Mouse (Mus musculus) G1E (cell line): Measurements from ENCODE around the gene Lect2. TPM values are rescaled to one million over a fixed set of nuclear protein-coding genes. Genes with fewer than 3 reads are reported as not detected.

ENCODE experiments used
- ATAC-seq: 2 replicates; pipeline ENCODE4 v1.8.0; 2016; ENCODE audit warnings: mild to moderate bottlenecking; ENCODE audit not compliant: insufficient number of reproducible peaks, poor library complexity, low FRiP score, severe bottlenecking; ENCODE audit errors: extremely low read depth
- DNase-seq: peaks from one replicate; pipeline ENCODE4 v3.0.0; 2012; ENCODE audit warnings: low spot score
- H3K27me3 ChIP-seq: 2 replicates; pipeline ENCODE4 v1.6.1; 2012; ENCODE audit warnings: mild to moderate bottlenecking, low read length, inconsistent platforms; ENCODE audit not compliant: insufficient read depth
- H3K36me3 ChIP-seq: replicated peaks from 2 replicates; pipeline ENCODE3; 2012; ENCODE audit warnings: mild to moderate bottlenecking, inconsistent platforms
- H3K4me1 ChIP-seq: 2 replicates; pipeline ENCODE4 v1.6.1; 2012; ENCODE audit warnings: low read depth, low read length, inconsistent platforms, mixed read lengths; ENCODE audit not compliant: insufficient read depth
- H3K4me3 ChIP-seq: 2 replicates; pipeline ENCODE4 v1.5.1; 2012; ENCODE audit warnings: low read depth, mild to moderate bottlenecking, inconsistent platforms, low read length, moderate library complexity, mixed read lengths
- H3K9me3 ChIP-seq: replicated peaks from 2 replicates; pipeline ENCODE4 v1.6.1; 2012; ENCODE audit warnings: inconsistent platforms
- CTCF ChIP-seq: IDR thresholded peaks from 2 replicates; pipeline ENCODE4 v1.5.1; 2012; ENCODE audit warnings: low read depth, low read length, inconsistent platforms, mixed read lengths
- GATA1 ChIP-seq: IDR thresholded peaks from 2 replicates; pipeline ENCODE4 v1.6.1; 2012; ENCODE audit warnings: borderline replicate concordance, low read length, inconsistent platforms, mixed read lengths
- GATA2 ChIP-seq: IDR thresholded peaks from 2 replicates; pipeline ENCODE4 v1.6.1; 2012; ENCODE audit warnings: low read depth, low read length, inconsistent platforms, borderline replicate concordance
- POLR2AphosphoS5 ChIP-seq: IDR thresholded peaks from 2 replicates; pipeline ENCODE4 v1.6.1; 2012; ENCODE audit warnings: low read depth, low read length, inconsistent platforms; ENCODE audit not compliant: insufficient replicate concordance
- TAL1 ChIP-seq: conservative IDR thresholded peaks from 2 replicates; pipeline ENCODE4 v1.6.1; 2012; ENCODE audit warnings: low read depth, low read length, inconsistent platforms, mixed read lengths
- polyA plus RNA-seq: library from polyadenylated mRNA; stranded (reverse); fragments of >175 nt; gene quantifications from 2 replicates; pipeline ENCODE4 v1.2.3, GENCODE M21; 2012
- total RNA-seq, 2 experiments: library from RNA; stranded (forward) in 1 of 2; stranded (reverse) in 1 of 2; fragments of 200-1000 nt in 1 of 2; fragments of >200 nt in 1 of 2; fragmentation: Nextera tagmentation in 1 of 2; gene quantifications; 2 replicates each; pipeline ENCODE4 v1.2.3; 2014 to 2017

The Lect2 gene
- total and polyA plus RNA-seq, 3 experiments = 0.16 TPM; not detected in 2

DNA sequence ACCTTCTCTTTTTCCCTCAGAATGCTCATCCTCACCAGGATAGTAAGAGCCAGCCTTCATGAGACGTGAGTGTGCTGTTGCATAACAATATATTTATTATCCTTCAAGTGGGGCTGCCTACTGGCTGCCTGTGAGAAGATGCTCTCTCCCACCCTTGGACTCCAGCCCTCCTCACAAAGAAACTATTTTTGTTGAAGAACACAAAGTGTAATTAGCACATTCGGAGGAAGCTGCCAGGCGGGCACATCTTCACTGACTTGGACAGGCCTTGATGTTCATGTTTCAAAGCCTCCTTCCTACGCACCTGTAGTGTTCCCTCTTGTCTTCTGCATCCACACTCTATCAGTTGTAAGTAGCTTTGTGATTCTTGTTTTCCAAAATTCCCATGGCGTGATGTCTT lies 32.1 kb upstream of the Lect2 start:
- no peaks in the 10 kb centered on the region for H3K27me3 ChIP-seq
- no peak for TF ChIP-seq GATA2
- TF ChIP-seq TAL1 = no peak
- TF ChIP-seq POLR2AphosphoS5 = no peak
- TF ChIP-seq GATA1 = no peak
- TF ChIP-seq CTCF = no peak
- DNase-seq (no peak), ATAC-seq (no peak)
- H3K36me3 ChIP-seq = no peaks in the 10 kb centered on the region
- peaks cover 65% of the 10 kb centered on the region for H3K9me3 ChIP-seq
- no peaks in the 10 kb centered on the region for H3K4me1 ChIP-seq
- no peak overlapping the region for H3K4me3 ChIP-seq

DNA sequence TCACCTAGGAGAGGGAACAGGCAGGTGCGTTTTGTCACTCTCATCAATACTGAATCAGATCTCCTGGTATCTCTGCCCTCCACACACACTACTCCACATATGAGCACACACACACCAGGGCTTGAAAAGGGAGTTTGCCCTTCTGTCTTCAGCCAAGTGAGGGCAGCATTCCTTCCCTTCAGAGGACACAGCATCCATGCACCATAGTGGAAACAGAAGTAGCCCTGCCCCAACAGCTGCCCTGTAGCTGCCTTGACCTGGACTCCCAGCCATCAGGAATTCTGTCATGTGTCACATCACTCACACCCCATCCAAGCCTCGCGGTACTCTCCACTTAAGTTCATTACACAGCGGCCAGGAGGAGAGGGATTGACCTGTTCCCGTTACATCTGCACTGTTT lies 29.8 kb upstream of the Lect2 start:
- ATAC-seq (no peak), DNase-seq (no peak)
- H3K4me1 ChIP-seq = no peaks in the 10 kb centered on the region
- peaks cover 63% of the 10 kb centered on the region for H3K9me3 ChIP-seq
- no peak for TF ChIP-seq GATA2
- TF ChIP-seq TAL1 = no peak
- TF ChIP-seq GATA1 = no peak
- no peak for TF ChIP-seq CTCF
- no peak for TF ChIP-seq POLR2AphosphoS5
- no peak overlapping the region for H3K4me3 ChIP-seq
- no peaks in the 10 kb centered on the region for H3K36me3 ChIP-seq
- H3K27me3 ChIP-seq = no peaks in the 10 kb centered on the region

DNA sequence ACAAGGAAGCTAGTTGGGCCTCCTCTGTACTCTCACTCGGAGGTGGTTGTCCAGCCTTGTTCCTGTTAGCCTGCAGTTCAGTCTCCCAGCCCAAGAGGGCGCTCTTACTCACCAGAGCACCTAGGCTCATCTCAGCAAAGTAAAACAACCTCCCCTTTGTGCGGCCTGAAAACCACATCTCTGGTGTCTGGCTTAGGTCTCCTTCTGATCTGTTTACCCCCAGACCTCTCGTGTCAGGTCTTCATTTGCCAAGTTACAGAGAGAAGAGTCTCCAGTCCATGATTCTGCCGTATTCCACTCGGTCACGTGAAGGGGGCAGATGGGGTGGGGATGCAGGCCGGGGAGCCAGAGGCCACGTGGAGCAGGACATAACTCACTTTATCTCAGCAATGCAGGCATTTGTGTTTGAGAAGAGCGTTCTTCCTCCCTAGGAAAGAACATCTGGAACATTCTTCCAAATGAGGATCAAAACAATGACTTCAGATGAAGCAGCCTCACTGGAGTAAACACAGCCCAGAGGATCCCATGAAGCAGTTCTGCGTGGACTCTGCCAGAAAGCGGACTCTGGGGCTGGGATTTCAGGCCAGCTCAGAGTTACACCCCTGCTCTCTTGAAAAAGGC lies 27.5 kb upstream of the Lect2 start:
- H3K4me3 ChIP-seq = no peak overlapping the region
- no peaks in the 10 kb centered on the region for H3K36me3 ChIP-seq
- DNase-seq (no peak), ATAC-seq (no peak)
- H3K9me3 ChIP-seq = peaks cover 67% of the 10 kb centered on the region
- no peaks in the 10 kb centered on the region for H3K4me1 ChIP-seq
- TF ChIP-seq CTCF (no peak), GATA1 (no peak), TAL1 (no peak), GATA2 (no peak), POLR2AphosphoS5 (no peak)
- H3K27me3 ChIP-seq = no peaks in the 10 kb centered on the region

DNA sequence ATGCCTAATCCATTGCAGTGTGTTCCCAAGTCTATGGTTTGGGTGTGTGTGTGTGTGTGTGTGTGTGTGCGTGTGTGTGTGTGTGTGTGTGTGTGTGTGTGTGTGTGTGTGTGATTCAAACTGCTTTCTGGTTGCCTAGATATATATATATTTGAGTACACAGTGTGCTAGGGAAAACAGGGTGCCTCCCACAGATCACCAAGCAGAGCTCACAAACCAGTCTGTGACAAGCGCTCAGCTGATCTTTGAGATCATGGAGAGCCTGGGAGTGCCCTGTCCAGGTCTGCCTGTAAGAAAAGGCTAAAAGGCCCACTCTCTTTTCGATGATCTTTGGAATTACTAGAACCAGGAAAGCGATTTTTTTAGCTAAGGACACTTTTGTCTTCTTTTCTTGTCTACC lies 26.8 kb upstream of the Lect2 start:
- TF ChIP-seq GATA2 = no peak
- no peak for TF ChIP-seq CTCF
- TF ChIP-seq GATA1 = no peak
- TF ChIP-seq TAL1 = no peak
- no peak for TF ChIP-seq POLR2AphosphoS5
- H3K36me3 ChIP-seq = no peaks in the 10 kb centered on the region
- no peak for ATAC-seq
- no peaks in the 10 kb centered on the region for H3K4me1 ChIP-seq
- no peaks in the 10 kb centered on the region for H3K27me3 ChIP-seq
- no peak overlapping the region for H3K4me3 ChIP-seq
- peaks cover 69% of the 10 kb centered on the region for H3K9me3 ChIP-seq
- DNase-seq = no peak

DNA sequence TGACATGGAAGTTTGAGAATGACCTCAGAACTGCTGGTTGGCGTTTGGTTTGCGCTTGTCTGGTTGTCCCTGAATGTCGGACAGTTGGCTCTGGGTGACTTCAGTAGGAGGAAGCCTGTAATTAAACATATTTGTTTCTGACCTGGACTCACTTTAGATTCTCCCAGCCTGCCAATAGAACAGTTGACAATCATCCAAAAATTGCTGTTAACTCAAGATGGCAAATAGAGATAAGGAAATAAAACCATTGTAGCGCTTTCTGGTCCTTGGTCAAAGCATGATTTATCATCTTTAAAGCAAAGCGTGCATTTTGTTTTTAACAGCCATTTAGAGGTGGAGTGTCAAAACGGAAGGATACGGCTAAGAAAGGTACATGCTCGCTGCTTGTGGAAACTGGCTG lies 23.3 kb upstream of the Lect2 start:
- Histone ChIP-seq H3K9me3 (peaks cover 78% of the 10 kb centered on the region), H3K27me3 (no peaks in the 10 kb centered on the region), H3K4me3 (no peak overlapping the region), H3K4me1 (no peaks in the 10 kb centered on the region), H3K36me3 (no peaks in the 10 kb centered on the region)
- no peak for DNase-seq
- no peak for ATAC-seq
- no peak for TF ChIP-seq POLR2AphosphoS5
- TF ChIP-seq GATA2 = no peak
- no peak for TF ChIP-seq TAL1
- no peak for TF ChIP-seq CTCF
- TF ChIP-seq GATA1 = no peak

DNA sequence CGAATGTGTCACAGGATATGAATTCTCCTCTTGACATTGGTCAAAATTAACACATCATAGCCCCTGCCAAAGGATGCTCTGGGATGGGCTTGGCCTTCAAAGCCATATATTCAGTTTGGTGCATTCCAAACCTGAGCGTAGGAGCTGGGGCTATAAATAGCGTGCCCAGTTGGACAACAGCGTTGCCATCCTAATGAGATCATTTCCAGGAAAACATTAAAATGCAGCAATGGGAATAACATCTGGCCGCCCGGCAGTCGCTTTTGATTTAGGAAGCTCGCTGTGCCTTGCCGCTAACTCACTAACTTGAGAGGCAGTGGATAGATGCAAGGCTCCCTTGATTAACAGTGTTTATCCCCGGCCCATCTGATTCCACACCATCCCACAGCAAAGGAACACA lies 18.0 kb upstream of the Lect2 start:
- DNase-seq = no peak
- H3K4me1 ChIP-seq = no peaks in the 10 kb centered on the region
- no peak for ATAC-seq
- TF ChIP-seq GATA1 (no peak), POLR2AphosphoS5 (no peak), CTCF (no peak), TAL1 (no peak), GATA2 (no peak)
- H3K4me3 ChIP-seq = no peak overlapping the region
- peaks cover 76% of the 10 kb centered on the region for H3K9me3 ChIP-seq
- no peaks in the 10 kb centered on the region for H3K27me3 ChIP-seq
- no peaks in the 10 kb centered on the region for H3K36me3 ChIP-seq
